Mouse (Mus musculus): Measurements from ENCODE around the gene Nrg4. TPM values are rescaled to one million over a fixed set of nuclear protein-coding genes. Genes with fewer than 3 reads are reported as not detected.
"Not testable (repeated sequence)": the region's sequence is repeated elsewhere in the genome, so short reads cannot be mapped to it uniquely, and the experiment has no call there.

Gene Nrg4
- polyA plus RNA-seq, 1 experiment from 2014 or later, result 1.1 TPM

DNA sequence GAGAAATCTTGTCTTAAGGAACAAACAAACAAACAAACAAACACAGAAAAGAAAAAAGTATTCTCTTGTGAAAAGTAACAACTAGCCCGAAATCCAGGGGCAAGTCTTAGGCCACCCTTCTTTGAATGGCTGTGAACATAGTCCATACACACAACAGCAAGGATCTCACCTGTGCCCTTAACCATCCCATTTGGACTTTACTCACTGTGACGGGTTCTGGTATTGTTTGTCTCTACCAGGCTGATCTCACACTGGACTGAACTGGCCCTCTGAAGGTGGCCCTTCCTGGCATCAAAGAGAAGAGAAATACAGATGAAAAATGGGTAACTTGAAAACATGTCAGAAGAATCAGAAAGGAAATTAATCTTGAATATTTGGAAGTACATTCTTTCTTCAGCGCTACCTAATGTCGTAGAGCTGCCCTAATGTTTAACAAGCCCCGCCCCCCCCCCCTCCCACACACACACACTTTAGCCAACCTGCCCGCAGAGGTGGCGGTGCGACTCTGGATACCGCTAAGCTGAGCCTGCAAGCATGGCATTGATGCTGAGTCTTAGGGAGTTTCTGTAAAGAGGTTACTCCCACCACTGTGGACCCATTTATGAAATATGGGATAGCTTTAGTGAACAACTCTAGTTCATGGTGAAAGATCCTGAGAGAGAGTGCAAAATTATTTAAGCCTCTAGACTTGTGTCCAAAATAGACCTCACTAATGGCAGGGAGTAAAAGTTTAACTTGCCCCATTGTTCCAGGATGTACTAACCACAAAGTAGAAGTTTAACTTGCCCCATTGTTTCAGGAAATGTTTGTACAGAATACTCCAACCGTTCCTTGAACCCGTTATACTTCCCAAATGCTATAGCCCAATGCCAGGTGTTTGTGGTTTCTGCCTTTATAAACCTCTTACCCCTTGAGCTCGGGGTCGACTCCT lies 90.1 kb downstream of the Nrg4 start:
- H3K4me3 ChIP-seq (replicated peaks; ENCODE audit: low read length), result no peak overlapping the region
- no peak for ATAC-seq (ENCODE audit: insufficient read depth, low FRiP score)
- 57% methylated on average over 13 of the region's 13 CpGs for WGBS

DNA sequence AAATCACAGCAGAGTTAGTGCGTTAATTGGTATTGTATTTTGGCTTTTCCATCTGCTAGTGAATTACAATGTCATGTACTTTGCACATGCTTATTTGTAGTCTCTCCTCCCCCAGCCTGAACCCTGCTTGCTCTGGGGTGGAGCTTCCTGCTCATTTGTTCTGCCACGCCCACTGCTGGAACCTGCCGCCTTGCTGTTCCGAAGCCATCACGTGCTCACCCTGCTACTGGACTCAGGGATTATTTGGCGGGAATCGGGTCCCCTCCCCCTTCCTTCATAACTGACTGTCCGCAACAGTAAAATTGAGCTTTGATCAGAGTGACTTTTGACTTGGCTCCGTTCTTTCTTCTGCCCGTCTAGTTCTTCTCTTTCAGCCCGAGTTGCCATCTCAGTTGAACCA lies 93.6 kb downstream of the Nrg4 start:
- H3K27ac ChIP-seq (ENCODE audit: low read length); H3K36me3 ChIP-seq (ENCODE audit: control insufficient read depth, insufficient read depth, low read length); H3K27me3 ChIP-seq (ENCODE audit: control insufficient read depth, insufficient read depth, low read length); H3K4me1 ChIP-seq (ENCODE audit: control insufficient read depth, insufficient read depth, low read length); H3K9ac ChIP-seq (ENCODE audit: low read length); H3K4me3 ChIP-seq (replicated peaks; ENCODE audit: low read length); H3K9me3 ChIP-seq (replicated peaks; ENCODE audit: control insufficient read depth, low read length); ATAC-seq (ENCODE audit: insufficient read depth, low FRiP score); H3K4me2 ChIP-seq (ENCODE audit: low read depth, low read length): not testable (repeated sequence)
- 55% methylated on average over 11 of the region's 11 CpGs for WGBS

More for the DNA sequence above, 90.1 kb downstream of the Nrg4 start:
- Histone ChIP-seq H3K27me3 (ENCODE audit: control insufficient read depth, insufficient read depth, low read length) (no peaks in the 10 kb centered on the region), H3K36me3 (ENCODE audit: control insufficient read depth, insufficient read depth, low read length) (no peaks in the 10 kb centered on the region), H3K4me2 (ENCODE audit: low read depth, low read length) (no peak overlapping the region), H3K4me1 (ENCODE audit: control insufficient read depth, insufficient read depth, low read length) (no peaks in the 10 kb centered on the region), H3K9me3 (replicated peaks; ENCODE audit: control insufficient read depth, low read length) (0 out of 2 replicates have a peak, but pooled peaks cover 3% of the 10 kb centered on the region), H3K27ac (ENCODE audit: low read length) (no peak overlapping the region), H3K9ac (ENCODE audit: low read length) (no peak overlapping the region)

DNA sequence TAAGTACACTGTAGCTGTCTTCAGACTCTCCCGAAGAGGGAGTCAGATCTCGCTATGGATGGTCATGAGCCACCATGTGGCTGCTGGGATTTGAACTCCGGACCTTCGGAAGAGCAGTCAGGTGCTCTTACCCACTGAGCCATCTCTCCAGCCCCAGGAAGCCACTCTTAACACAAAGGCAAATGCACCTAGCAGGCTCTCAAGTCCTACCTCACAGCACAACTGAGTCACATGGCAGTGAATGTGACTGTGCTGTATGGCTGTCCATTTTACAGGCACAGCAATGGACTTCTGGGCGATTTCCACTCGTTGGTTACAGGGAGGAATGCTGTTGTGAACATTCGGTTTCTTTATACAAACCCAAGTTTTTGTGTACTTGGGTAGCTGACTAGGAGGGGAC lies 94.1 kb downstream of the Nrg4 start:
- H3K4me3 ChIP-seq (replicated peaks; ENCODE audit: low read length), result no peak overlapping the region
- H3K9ac ChIP-seq (ENCODE audit: low read length), result no peak overlapping the region
- ATAC-seq (ENCODE audit: insufficient read depth, low FRiP score), result no peak
- H3K36me3 ChIP-seq (ENCODE audit: control insufficient read depth, insufficient read depth, low read length), result no peaks in the 10 kb centered on the region
- H3K4me2 ChIP-seq (ENCODE audit: low read depth, low read length), result no peak overlapping the region
- H3K27ac ChIP-seq (ENCODE audit: low read length), result no peak overlapping the region
- H3K4me1 ChIP-seq (ENCODE audit: control insufficient read depth, insufficient read depth, low read length), result no peaks in the 10 kb centered on the region
- WGBS, result 83% methylated on average over 7 of the region's 7 CpGs
- no peaks in the 10 kb centered on the region for H3K27me3 ChIP-seq (ENCODE audit: control insufficient read depth, insufficient read depth, low read length)
- 0 out of 2 replicates have a peak, but pooled peaks cover 3% of the 10 kb centered on the region for H3K9me3 ChIP-seq (replicated peaks; ENCODE audit: control insufficient read depth, low read length)

DNA sequence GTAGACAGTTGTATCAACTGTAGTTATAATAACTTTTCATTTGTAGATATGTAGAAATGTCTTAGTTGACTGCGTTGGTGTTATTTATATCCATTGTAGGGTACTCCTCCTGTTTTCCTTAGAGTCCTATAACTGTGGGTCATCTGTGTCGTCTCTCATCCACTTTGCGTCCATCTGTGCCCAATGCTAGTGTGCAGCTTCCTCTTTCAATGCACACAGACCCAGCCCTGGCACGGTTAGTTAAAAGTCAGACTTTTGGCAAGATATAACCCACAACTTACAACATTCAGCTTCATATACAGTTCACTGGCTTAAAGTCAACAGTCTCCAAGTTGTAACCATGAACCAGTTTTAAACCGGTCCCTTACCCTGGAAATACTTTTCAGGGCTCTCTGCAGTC lies 94.5 kb downstream of the Nrg4 start:
- Histone ChIP-seq H3K4me1 (ENCODE audit: control insufficient read depth, insufficient read depth, low read length) (no peaks in the 10 kb centered on the region), H3K4me3 (replicated peaks; ENCODE audit: low read length) (no peak overlapping the region), H3K27ac (ENCODE audit: low read length) (no peak overlapping the region), H3K9ac (ENCODE audit: low read length) (no peak overlapping the region), H3K36me3 (ENCODE audit: control insufficient read depth, insufficient read depth, low read length) (no peaks in the 10 kb centered on the region), H3K9me3 (replicated peaks; ENCODE audit: control insufficient read depth, low read length) (0 out of 2 replicates have a peak, but pooled peaks cover 3% of the 10 kb centered on the region), H3K4me2 (ENCODE audit: low read depth, low read length) (no peak overlapping the region), H3K27me3 (ENCODE audit: control insufficient read depth, insufficient read depth, low read length) (no peaks in the 10 kb centered on the region)
- ATAC-seq (ENCODE audit: insufficient read depth, low FRiP score), result no peak
- 90% methylated on average over 5 of the region's 5 CpGs for WGBS

DNA sequence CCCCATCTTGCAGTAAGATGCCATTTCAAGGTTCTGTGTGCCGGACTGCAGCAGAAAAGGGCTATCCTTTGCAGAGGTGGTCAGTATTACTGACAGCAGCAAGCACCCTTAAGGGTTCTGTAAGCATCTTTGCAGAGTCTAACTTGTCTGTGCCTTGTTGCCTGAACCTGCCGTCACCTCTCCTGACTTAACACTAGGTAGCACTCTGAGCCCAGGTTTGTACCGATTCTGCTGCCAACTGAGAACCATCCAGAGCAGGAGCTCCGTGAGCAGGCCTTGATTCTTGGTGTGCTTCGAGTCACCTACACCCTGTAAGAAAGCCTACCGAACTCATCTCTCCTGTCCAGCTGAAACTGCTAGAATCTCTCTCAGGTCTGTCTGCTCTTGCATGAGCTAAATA lies 95.1 kb downstream of the Nrg4 start:
- H3K27ac ChIP-seq (ENCODE audit: low read length), result no peak overlapping the region
- H3K9me3 ChIP-seq (replicated peaks; ENCODE audit: control insufficient read depth, low read length), result 0 out of 2 replicates have a peak, but pooled peaks cover 3% of the 10 kb centered on the region
- H3K4me3 ChIP-seq (replicated peaks; ENCODE audit: low read length), result no peak overlapping the region
- no peak overlapping the region for H3K4me2 ChIP-seq (ENCODE audit: low read depth, low read length)
- no peak overlapping the region for H3K9ac ChIP-seq (ENCODE audit: low read length)
- no peak for ATAC-seq (ENCODE audit: insufficient read depth, low FRiP score)
- no peaks in the 10 kb centered on the region for H3K4me1 ChIP-seq (ENCODE audit: control insufficient read depth, insufficient read depth, low read length)
- H3K36me3 ChIP-seq (ENCODE audit: control insufficient read depth, insufficient read depth, low read length), result no peaks in the 10 kb centered on the region
- H3K27me3 ChIP-seq (ENCODE audit: control insufficient read depth, insufficient read depth, low read length), result no peaks in the 10 kb centered on the region
- WGBS, result 65% methylated on average over 6 of the region's 6 CpGs

DNA sequence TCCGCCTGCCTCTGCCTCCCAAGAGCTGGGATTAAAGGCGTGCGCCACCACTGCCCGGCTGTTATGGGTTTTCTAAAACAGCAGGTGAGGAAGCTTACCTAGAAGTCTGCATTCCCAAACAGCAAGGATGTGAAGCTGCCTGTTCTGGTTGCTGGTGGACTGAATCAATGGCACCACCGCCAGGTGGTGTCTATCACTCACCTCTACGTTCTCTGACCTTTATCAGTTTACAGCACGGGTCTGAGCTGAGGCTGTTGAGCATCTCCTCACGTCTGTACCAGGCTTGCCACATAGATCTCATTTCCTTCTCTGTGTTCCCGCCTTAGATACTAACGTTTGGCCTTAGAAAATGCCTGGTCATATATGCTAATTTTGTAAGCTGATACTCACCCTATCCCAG lies 97.6 kb downstream of the Nrg4 start:
- no peaks in the 10 kb centered on the region for H3K9me3 ChIP-seq (replicated peaks; ENCODE audit: control insufficient read depth, low read length)
- H3K36me3 ChIP-seq (ENCODE audit: control insufficient read depth, insufficient read depth, low read length), result peaks cover 4% of the 10 kb centered on the region; the same call in 1 of the 2 replicates
- no peaks in the 10 kb centered on the region for H3K4me1 ChIP-seq (ENCODE audit: control insufficient read depth, insufficient read depth, low read length)
- no peak for ATAC-seq (ENCODE audit: insufficient read depth, low FRiP score)
- no peak overlapping the region for H3K4me3 ChIP-seq (replicated peaks; ENCODE audit: low read length)
- H3K27me3 ChIP-seq (ENCODE audit: control insufficient read depth, insufficient read depth, low read length), result no peaks in the 10 kb centered on the region
- no peak overlapping the region for H3K27ac ChIP-seq (ENCODE audit: low read length)
- H3K9ac ChIP-seq (ENCODE audit: low read length), result no peak overlapping the region
- WGBS, result 56% methylated on average over 10 of the region's 10 CpGs
- H3K4me2 ChIP-seq (ENCODE audit: low read depth, low read length), result no peak overlapping the region

DNA sequence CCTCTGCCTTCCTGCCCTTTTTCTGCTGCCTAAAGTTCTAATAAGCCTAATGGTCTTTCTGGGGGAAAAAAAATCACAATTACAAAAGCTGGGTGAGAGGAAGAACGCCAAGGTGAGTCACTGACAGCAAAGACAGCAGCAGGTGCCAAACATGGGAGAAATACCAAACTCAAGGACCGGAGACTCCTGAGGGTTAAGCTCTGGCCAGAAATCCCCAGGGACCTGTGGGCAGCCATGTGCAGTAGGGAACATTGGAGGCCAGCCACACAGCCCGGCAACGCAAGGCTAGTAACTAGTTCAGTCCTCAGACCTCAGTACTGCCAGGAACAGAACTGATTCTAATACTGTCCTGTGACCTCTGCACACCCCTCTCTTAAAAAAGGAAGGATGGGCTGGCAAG lies 98.5 kb downstream of the Nrg4 start:
- WGBS, result 87% methylated on average over 4 of the region's 4 CpGs
- no peaks in the 10 kb centered on the region for H3K9me3 ChIP-seq (replicated peaks; ENCODE audit: control insufficient read depth, low read length)
- peaks cover 6% of the 10 kb centered on the region for H3K36me3 ChIP-seq (ENCODE audit: control insufficient read depth, insufficient read depth, low read length)
- H3K27ac ChIP-seq (ENCODE audit: low read length), result no peak overlapping the region
- no peaks in the 10 kb centered on the region for H3K4me1 ChIP-seq (ENCODE audit: control insufficient read depth, insufficient read depth, low read length)
- no peak overlapping the region for H3K4me3 ChIP-seq (replicated peaks; ENCODE audit: low read length)
- ATAC-seq (ENCODE audit: insufficient read depth, low FRiP score), result no peak
- no peaks in the 10 kb centered on the region for H3K27me3 ChIP-seq (ENCODE audit: control insufficient read depth, insufficient read depth, low read length)
- H3K9ac ChIP-seq (ENCODE audit: low read length), result no peak overlapping the region
- no peak overlapping the region for H3K4me2 ChIP-seq (ENCODE audit: low read depth, low read length)

DNA sequence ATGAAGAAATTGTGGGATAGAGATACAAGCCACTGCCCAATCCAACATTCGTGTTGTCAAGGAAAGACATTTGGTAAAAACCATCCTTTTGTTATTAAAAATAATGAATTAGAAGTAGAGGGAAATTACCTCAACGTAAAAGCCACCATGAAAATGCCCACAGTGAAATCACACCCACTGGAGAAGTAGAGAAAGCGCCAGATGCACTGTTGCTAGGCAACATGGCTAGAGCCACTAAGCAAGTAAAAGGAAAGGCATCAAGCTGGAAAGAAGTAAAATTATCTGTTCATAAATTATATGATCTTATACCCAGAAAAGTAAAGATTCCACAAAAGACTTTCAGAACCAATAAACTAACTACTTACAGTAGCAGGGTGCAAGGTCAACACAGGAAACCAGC lies 100.4 kb downstream of the Nrg4 start:
- no peaks in the 10 kb centered on the region for H3K27me3 ChIP-seq (ENCODE audit: control insufficient read depth, insufficient read depth, low read length)
- no peaks in the 10 kb centered on the region for H3K9me3 ChIP-seq (replicated peaks; ENCODE audit: control insufficient read depth, low read length)
- no peaks in the 10 kb centered on the region for H3K4me1 ChIP-seq (ENCODE audit: control insufficient read depth, insufficient read depth, low read length)
- ATAC-seq (ENCODE audit: insufficient read depth, low FRiP score), result no peak
- no peak overlapping the region for H3K27ac ChIP-seq (ENCODE audit: low read length)
- 85% methylated on average over 3 of the region's 3 CpGs for WGBS
- no peak overlapping the region for H3K9ac ChIP-seq (ENCODE audit: low read length)
- no peak overlapping the region for H3K4me2 ChIP-seq (ENCODE audit: low read depth, low read length)
- peaks cover 16% of the 10 kb centered on the region for H3K36me3 ChIP-seq (ENCODE audit: control insufficient read depth, insufficient read depth, low read length)
- no peak overlapping the region for H3K4me3 ChIP-seq (replicated peaks; ENCODE audit: low read length)

DNA sequence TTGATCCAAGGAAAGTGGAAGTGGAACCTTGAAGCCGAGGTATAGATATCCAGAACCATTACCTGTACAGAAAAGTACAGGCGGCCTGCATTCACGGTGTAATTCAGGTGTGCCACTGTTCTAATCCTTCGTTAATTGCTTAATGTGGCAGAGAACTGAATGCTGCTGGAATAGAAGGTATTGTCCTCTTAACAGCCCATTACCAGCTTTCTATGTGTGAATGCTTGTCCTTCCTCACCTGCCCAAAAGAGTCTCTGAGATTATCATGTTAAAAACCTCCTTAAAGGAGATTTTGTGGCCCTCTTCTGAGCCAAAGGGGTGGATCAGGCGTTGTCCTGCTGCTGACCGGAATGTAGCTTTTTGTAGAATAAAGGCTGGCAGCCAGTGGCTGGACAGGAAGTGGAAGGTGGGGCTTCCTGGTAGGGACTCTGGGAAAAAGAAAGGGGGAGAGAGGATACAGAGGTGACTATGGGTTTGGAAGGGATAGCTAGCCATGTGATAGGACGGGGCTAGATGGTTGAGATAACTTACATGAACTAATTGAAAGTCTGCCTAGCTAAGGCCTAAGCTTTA lies 101.4 kb downstream of the Nrg4 start:
- Histone ChIP-seq H3K9ac (ENCODE audit: low read length) (no peak overlapping the region), H3K4me1 (ENCODE audit: control insufficient read depth, insufficient read depth, low read length) (no peaks in the 10 kb centered on the region), H3K36me3 (ENCODE audit: control insufficient read depth, insufficient read depth, low read length) (peaks cover 21% of the 10 kb centered on the region), H3K9me3 (replicated peaks; ENCODE audit: control insufficient read depth, low read length) (no peaks in the 10 kb centered on the region), H3K27me3 (ENCODE audit: control insufficient read depth, insufficient read depth, low read length) (no peaks in the 10 kb centered on the region), H3K4me2 (ENCODE audit: low read depth, low read length) (no peak overlapping the region), H3K4me3 (replicated peaks; ENCODE audit: low read length) (no peak overlapping the region), H3K27ac (ENCODE audit: low read length) (no peak overlapping the region)
- no peak for ATAC-seq (ENCODE audit: insufficient read depth, low FRiP score)
- WGBS, result 84% methylated on average over 7 of the region's 7 CpGs
